Mouse (Mus musculus): ENCODE data around the gene Car5a. TPM values are rescaled to one million over a fixed set of nuclear protein-coding genes. Genes with fewer than 3 reads are reported as not detected.

Gene Car5a
- total and polyA plus RNA-seq, 3 experiments = not detected

DNA sequence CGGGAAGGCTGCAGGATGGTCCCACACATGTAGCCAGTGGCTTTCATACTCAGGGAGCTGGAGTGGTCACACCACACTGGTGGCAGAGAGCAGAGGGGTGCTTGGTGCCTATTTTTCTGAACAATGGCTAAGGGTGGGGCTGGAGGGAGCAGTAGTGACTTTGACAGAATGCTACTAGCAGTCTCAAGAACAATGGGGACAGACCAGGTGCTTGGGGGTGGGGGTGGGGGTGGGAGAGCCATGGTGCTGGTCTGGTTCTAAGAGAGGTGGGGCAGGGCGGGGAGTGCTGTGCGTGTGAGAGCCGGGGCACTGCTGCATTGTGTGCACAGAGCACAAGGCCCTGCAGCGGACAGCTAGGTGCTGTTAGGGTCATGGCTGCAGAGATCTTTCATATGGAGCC is 62.8 kb downstream of the Car5a start:
- intact Hi-C loops (cut with DNase I) = no loop called here
- no peak for TF ChIP-seq CTCF (IDR thresholded peaks at IDR 0.05)
- no peak for TF ChIP-seq EP300 (IDR thresholded peaks at IDR 0.05; ENCODE audit: insufficient read depth, low read depth, low read length)
- TF ChIP-seq POLR2A (IDR thresholded peaks at IDR 0.05; ENCODE audit: insufficient read depth, low read depth, low read length) = no peak
- H3K9ac ChIP-seq (ENCODE audit: low read depth, low read length) = no peak overlapping the region
- H3K79me2 ChIP-seq (replicated peaks; ENCODE audit: control insufficient read depth, insufficient read depth, low read length) = no peaks in the 10 kb centered on the region
- no peak overlapping the region for H3K27ac ChIP-seq
- no peak for DNase-seq
- H3K36me3 ChIP-seq (ENCODE audit: control insufficient read depth, insufficient read depth, low read length) = no peaks in the 10 kb centered on the region
- WGBS = 74% methylated on average over 5 of the region's 5 CpGs
- H3K27me3 ChIP-seq (ENCODE audit: control insufficient read depth, insufficient read depth, low read length) = no peaks in the 10 kb centered on the region
- H3K4me1 ChIP-seq (ENCODE audit: control insufficient read depth, insufficient read depth, low read length) = no peaks in the 10 kb centered on the region
- H3K4me3 ChIP-seq = no peak overlapping the region

DNA sequence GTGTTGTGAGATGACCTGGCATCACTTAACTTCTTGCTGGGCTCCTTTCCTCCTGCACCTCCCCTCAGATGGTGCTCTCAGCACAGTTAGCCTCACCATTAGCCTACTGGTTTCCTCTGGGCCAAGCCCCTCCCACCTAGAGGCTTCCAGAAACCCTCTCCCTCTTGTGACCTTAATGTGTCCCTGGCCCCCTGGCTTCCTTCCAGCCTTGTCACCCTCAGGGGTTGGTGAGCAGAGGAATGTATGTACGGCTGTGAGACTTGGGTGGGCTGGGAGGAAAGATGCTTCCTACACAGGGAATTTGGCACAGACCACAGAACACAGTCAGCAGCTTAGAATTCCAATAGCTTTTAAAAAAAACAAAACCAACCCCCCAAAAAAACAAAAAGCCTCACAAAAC is 63.9 kb downstream of the Car5a start:
- 73% methylated on average over 1 of the region's 1 CpGs for WGBS
- DNase-seq = no peak
- intact Hi-C loops (cut with DNase I) = no loop called here
- Histone ChIP-seq H3K27ac (no peak overlapping the region), H3K79me2 (replicated peaks; ENCODE audit: control insufficient read depth, insufficient read depth, low read length) (no peaks in the 10 kb centered on the region), H3K9ac (ENCODE audit: low read depth, low read length) (no peak overlapping the region), H3K36me3 (ENCODE audit: control insufficient read depth, insufficient read depth, low read length) (no peaks in the 10 kb centered on the region), H3K27me3 (ENCODE audit: control insufficient read depth, insufficient read depth, low read length) (no peaks in the 10 kb centered on the region), H3K4me1 (ENCODE audit: control insufficient read depth, insufficient read depth, low read length) (no peaks in the 10 kb centered on the region), H3K4me3 (no peak overlapping the region)
- no peak for TF ChIP-seq EP300 (IDR thresholded peaks at IDR 0.05; ENCODE audit: insufficient read depth, low read depth, low read length)

DNA sequence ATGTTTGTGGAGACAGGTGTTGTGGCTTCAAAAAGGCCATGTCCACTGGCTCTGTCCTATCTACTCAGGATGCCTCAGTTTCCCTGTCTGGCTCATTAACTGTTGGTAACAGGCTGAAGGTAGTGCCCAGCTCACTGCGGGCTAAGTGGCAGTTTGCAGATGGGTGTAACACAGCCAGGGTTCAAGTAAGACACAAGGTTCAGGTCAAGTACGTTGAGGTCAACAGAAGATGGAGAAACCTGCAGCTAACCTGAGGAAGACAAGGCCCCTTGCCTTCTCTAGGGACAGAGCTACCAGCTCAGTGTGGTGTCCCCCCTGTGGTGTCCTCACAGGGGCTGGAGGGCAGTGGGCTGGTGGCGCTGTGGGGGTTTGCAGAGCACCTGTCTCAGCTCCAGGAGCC is 65.0 kb downstream of the Car5a start:
- Histone ChIP-seq H3K9ac (ENCODE audit: low read depth, low read length) (no peak overlapping the region), H3K79me2 (replicated peaks; ENCODE audit: control insufficient read depth, insufficient read depth, low read length) (no peaks in the 10 kb centered on the region), H3K36me3 (ENCODE audit: control insufficient read depth, insufficient read depth, low read length) (no peaks in the 10 kb centered on the region), H3K27ac (no peak overlapping the region), H3K4me3 (no peak overlapping the region), H3K4me1 (ENCODE audit: control insufficient read depth, insufficient read depth, low read length) (peaks cover 6% of the 10 kb centered on the region), H3K27me3 (ENCODE audit: control insufficient read depth, insufficient read depth, low read length) (no peaks in the 10 kb centered on the region)
- WGBS = 92% methylated on average over 3 of the region's 3 CpGs
- TF ChIP-seq EP300 (IDR thresholded peaks at IDR 0.05; ENCODE audit: insufficient read depth, low read depth, low read length) = no peak
- TF ChIP-seq POLR2A (IDR thresholded peaks at IDR 0.05; ENCODE audit: insufficient read depth, low read depth, low read length) = no peak
- TF ChIP-seq CTCF (IDR thresholded peaks at IDR 0.05) = no peak
- intact Hi-C loops (cut with DNase I) = no loop called here
- no peak for DNase-seq

DNA sequence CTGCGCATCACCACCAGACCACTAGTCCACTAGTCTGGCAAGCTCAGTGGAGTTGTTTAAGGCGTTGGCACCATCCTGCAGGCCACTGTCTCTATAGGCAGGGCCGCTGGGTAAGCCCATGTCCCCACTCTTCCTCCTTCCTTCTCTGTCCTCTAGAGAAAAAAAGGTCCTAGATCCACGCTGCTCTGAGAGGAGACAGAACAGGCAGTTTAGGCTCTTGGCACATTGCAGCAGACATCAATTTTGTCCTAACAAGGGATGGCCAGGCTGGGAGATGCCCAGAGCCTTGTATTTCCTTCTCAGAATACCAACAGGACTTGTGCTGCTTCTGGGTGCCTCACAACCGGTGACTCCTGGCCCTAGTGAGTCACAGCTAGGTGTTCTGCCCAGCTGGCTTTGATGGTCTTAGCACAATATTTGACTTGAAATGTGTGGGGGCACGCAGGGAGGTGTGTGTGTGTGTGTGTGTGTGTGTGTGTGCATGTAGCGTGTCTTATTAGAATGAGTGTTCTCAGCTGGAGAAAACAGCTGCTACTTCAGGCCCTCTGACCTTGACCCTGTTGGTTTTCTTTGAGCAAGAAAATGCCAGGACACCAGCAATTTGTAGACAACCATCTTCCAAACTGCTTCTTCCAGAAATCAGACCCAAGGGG is 66.8 kb downstream of the Car5a start:
- no peak for DNase-seq
- H3K27me3 ChIP-seq (ENCODE audit: control insufficient read depth, insufficient read depth, low read length) = no peaks in the 10 kb centered on the region
- no peak for TF ChIP-seq POLR2A (IDR thresholded peaks at IDR 0.05; ENCODE audit: insufficient read depth, low read depth, low read length)
- no peak for TF ChIP-seq EP300 (IDR thresholded peaks at IDR 0.05; ENCODE audit: insufficient read depth, low read depth, low read length)
- no peak for TF ChIP-seq CTCF (IDR thresholded peaks at IDR 0.05)
- WGBS = 89% methylated on average over 7 of the region's 7 CpGs
- H3K27ac ChIP-seq = no peak overlapping the region
- intact Hi-C loops (cut with DNase I) = no loop called here
- no peak overlapping the region for H3K4me3 ChIP-seq
- H3K4me1 ChIP-seq (ENCODE audit: control insufficient read depth, insufficient read depth, low read length) = peaks cover 6% of the 10 kb centered on the region
- no peak overlapping the region for H3K9ac ChIP-seq (ENCODE audit: low read depth, low read length)
- no peaks in the 10 kb centered on the region for H3K79me2 ChIP-seq (replicated peaks; ENCODE audit: control insufficient read depth, insufficient read depth, low read length)
- H3K36me3 ChIP-seq (ENCODE audit: control insufficient read depth, insufficient read depth, low read length) = no peaks in the 10 kb centered on the region

DNA sequence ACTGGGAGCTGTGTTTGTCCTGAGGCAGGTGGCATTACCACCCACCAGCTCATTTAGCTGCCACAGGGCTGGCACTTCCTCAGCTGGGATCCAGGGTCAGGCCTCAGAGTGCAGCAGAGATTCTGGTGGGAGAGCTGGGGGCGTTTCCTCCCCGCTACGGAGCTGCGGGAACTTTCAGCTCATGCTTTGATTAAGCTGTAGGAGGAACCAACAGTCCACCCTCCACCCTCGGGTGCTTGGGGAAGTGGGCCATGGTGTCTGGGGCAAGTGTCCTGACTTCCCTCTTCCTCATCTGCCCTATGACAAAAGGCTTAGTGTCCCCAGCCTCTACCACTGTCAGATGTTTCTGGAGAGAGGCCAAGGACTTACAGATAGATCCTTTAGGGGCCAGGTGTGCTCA is 67.5 kb downstream of the Car5a start:
- H3K4me1 ChIP-seq (ENCODE audit: control insufficient read depth, insufficient read depth, low read length) = peaks cover 6% of the 10 kb centered on the region

DNA sequence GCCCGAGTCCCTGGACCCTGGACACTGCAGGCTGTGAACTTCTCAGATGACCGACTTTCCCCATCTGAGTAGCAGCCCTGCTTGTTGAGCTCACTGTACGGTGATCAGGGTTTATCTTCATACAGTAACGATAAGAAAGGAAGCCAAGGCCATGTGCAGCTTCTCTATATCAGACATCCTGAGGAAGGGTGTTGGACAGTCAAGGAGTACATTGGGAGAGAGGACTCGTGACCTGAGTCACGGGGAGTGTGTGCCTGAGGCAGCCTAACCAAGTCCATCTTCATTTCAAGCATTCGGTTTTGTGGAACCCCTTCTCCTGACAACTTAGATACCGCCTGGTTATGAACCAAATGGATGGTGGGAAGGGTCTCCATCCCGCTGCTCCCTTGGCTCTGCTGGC is 69.2 kb downstream of the Car5a start:
- intact Hi-C loops (cut with DNase I) = no loop called here
- Histone ChIP-seq H3K4me3 (no peak overlapping the region), H3K36me3 (ENCODE audit: control insufficient read depth, insufficient read depth, low read length) (no peaks in the 10 kb centered on the region), H3K27me3 (ENCODE audit: control insufficient read depth, insufficient read depth, low read length) (no peaks in the 10 kb centered on the region), H3K27ac (no peak overlapping the region), H3K79me2 (replicated peaks; ENCODE audit: control insufficient read depth, insufficient read depth, low read length) (no peaks in the 10 kb centered on the region), H3K9ac (ENCODE audit: low read depth, low read length) (no peak overlapping the region), H3K4me1 (ENCODE audit: control insufficient read depth, insufficient read depth, low read length) (peaks cover 6% of the 10 kb centered on the region)
- WGBS = 45% methylated on average over 9 of the region's 9 CpGs
- TF ChIP-seq CTCF (IDR thresholded peaks at IDR 0.05) (no peak), EP300 (IDR thresholded peaks at IDR 0.05; ENCODE audit: insufficient read depth, low read depth, low read length) (no peak), POLR2A (IDR thresholded peaks at IDR 0.05; ENCODE audit: insufficient read depth, low read depth, low read length) (no peak)
- DNase-seq = no peak

More for the DNA sequence above, 67.5 kb downstream of the Car5a start:
- Histone ChIP-seq H3K27ac (no peak overlapping the region), H3K36me3 (ENCODE audit: control insufficient read depth, insufficient read depth, low read length) (no peaks in the 10 kb centered on the region), H3K4me3 (no peak overlapping the region), H3K9ac (ENCODE audit: low read depth, low read length) (no peak overlapping the region), H3K79me2 (replicated peaks; ENCODE audit: control insufficient read depth, insufficient read depth, low read length) (no peaks in the 10 kb centered on the region), H3K27me3 (ENCODE audit: control insufficient read depth, insufficient read depth, low read length) (no peaks in the 10 kb centered on the region)
- intact Hi-C loops (cut with DNase I) = no loop called here
- TF ChIP-seq CTCF (IDR thresholded peaks at IDR 0.05) = no peak
- no peak for TF ChIP-seq EP300 (IDR thresholded peaks at IDR 0.05; ENCODE audit: insufficient read depth, low read depth, low read length)
- no peak for TF ChIP-seq POLR2A (IDR thresholded peaks at IDR 0.05; ENCODE audit: insufficient read depth, low read depth, low read length)
- 52% methylated on average over 5 of the region's 5 CpGs for WGBS
- no peak for DNase-seq

Measured in heart, adult 2 months (tissue).